Mouse (Mus musculus) lung, embryonic 16.5 days (tissue): ENCODE data around the gene Gsdma. TPM values are rescaled to one million over a fixed set of nuclear protein-coding genes. Genes with fewer than 3 reads are reported as not detected.

Source experiments
- polyA plus RNA-seq: library from polyadenylated mRNA; unstranded; fragments of >200 nt; fragmentation: Nextera tagmentation; extraction: Ambion mirVana; gene quantifications from 2 replicates; pipeline ENCODE4 v1.2.1, GENCODE M21; 2015

The Gsdma gene
- polyA plus RNA-seq, 1 experiment from 2014 or later: not detected

Other genes starting within 250 kb of the Gsdma start
- 87.5 and 97.5 TPM in 2 replicates for gene Mien1, start 225.4 kb upstream of the Gsdma start, polyA plus RNA-seq
- gene Grb7, start 218.0 kb upstream of the Gsdma start, polyA plus RNA-seq: 45.6 and 47.6 TPM in 2 replicates
- 0.33 and 1.1 TPM in 2 replicates for gene Ikzf3, start 118.3 kb upstream of the Gsdma start, polyA plus RNA-seq
- gene Zpbp2, start 113.3 kb upstream of the Gsdma start, polyA plus RNA-seq: 0.18 TPM in 1 of 2 replicates, not detected in the other
- 50.8 and 51.2 TPM in 2 replicates for gene Ormdl3, start 77.0 kb upstream of the Gsdma start, polyA plus RNA-seq
- gene Lrrc3c, start 66.1 kb upstream of the Gsdma start, polyA plus RNA-seq: not detected in 2 replicates
- 0.69 and 1.2 TPM in 2 replicates for gene Gm12355, start 38.7 kb upstream of the Gsdma start, polyA plus RNA-seq
- not detected in 2 replicates for gene Gsdma3, start 38.0 kb upstream of the Gsdma start, polyA plus RNA-seq
- gene Gsdma2, start 17.6 kb upstream of the Gsdma start, polyA plus RNA-seq: not detected in 2 replicates
- gene Psmd3, start 18.2 kb downstream of the Gsdma start, polyA plus RNA-seq: 165 and 177 TPM in 2 replicates
- not detected in 2 replicates for gene Csf3, start 36.9 kb downstream of the Gsdma start, polyA plus RNA-seq
- gene Med24, start 65.1 kb downstream of the Gsdma start, polyA plus RNA-seq: 56.6 and 57.8 TPM in 2 replicates
- 36.3 and 36.4 TPM in 2 replicates for gene Thra, start 76.3 kb downstream of the Gsdma start, polyA plus RNA-seq
- 1.4 and 1.6 TPM in 2 replicates for gene Nr1d1, start 111.0 kb downstream of the Gsdma start, polyA plus RNA-seq
- gene Msl1, start 131.2 kb downstream of the Gsdma start, polyA plus RNA-seq: 19.4 and 20.3 TPM in 2 replicates
- gene Casc3, start 140.6 kb downstream of the Gsdma start, polyA plus RNA-seq: 33.2 and 36.6 TPM in 2 replicates
- 1.3 and 1.4 TPM in 2 replicates for gene Rapgefl1, start 172.4 kb downstream of the Gsdma start, polyA plus RNA-seq
- 4.6 and 4.8 TPM in 2 replicates for gene Wipf2, start 199.3 kb downstream of the Gsdma start, polyA plus RNA-seq
- 34.0 and 38.3 TPM in 2 replicates for gene Cdc6, start 243.4 kb downstream of the Gsdma start, polyA plus RNA-seq